Mouse (Mus musculus): ENCODE results near the gene Actn4.

DNA sequence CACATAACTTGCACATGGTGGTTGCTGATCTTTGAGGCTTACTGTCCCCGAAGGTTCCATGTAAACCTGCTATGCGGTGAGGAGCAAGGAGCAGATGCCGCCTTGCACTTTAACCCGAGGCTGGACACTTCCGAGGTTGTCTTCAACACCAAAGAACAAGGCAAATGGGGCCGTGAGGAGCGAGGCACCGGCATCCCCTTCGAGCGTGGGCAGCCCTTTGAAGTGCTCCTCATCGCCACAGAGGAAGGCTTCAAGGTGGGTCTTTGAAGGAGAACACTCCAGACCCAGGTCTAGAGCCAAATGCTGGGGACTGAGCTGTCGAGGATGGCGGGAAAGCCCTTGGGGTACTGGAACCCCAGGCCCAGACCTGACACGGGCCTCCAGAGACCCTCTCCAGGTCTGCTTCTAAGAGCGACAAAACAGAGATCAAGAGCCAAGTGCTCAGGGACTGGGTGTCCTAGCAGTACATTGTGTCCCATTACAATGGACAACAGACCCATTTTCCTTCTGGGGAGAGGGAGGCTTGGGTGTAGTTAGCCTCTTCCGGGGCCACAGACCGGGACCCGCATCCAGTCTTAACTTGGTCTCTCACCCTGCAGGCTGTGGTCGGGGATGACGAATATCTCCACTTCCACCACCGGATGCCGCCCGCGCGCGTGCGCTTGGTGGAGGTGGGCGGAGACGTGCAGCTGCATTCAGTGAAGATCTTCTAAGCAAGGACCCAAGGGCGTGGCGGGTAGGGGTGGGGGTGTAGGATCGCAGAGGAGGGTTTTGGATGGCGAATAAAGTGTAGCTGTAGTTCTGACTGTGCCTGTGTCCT is 96.4 kb downstream of the Actn4 start:
- peak; percentile 72; the same call in 1 of the 2 replicates for TF ChIP-seq CTCF (IDR thresholded peaks at IDR 0.05; ENCODE audit: borderline replicate concordance, control insufficient read depth, extremely low read depth, insufficient read depth, low read length, poor library complexity)
- TF ChIP-seq POLR2A (IDR thresholded peaks at IDR 0.05; ENCODE audit: control insufficient read depth, extremely low read depth, insufficient read depth, low read length, poor library complexity) = peak; percentile 89
